Mouse (Mus musculus) heart, postnatal 0 days (tissue): ENCODE results near the gene Atf6b. TPM values are rescaled to one million over a fixed set of nuclear protein-coding genes. Genes with fewer than 3 reads are reported as not detected.

Experiments
- ATAC-seq: fragments of 200-750 bp; cut with Nextera tagmentation; 2 replicates; pipeline ENCODE4 v1.8.0; 2017; ENCODE audit warnings: low read depth, moderate number of reproducible peaks, moderate library complexity; ENCODE audit not compliant: insufficient read depth
- DNase-seq: peaks from one replicate; pipeline ENCODE4 v3.0.0-alpha.2; 2016; ENCODE audit warnings: low spot score
- H3K27ac ChIP-seq: fragments of 300-500 bp; sonication (generic); 2 replicates; pipeline ENCODE4 v1.5.1; 2014; ENCODE audit warnings: low read depth, mild to moderate bottlenecking
- H3K27me3 ChIP-seq: fragments of 300-500 bp; sonication (generic); 2 replicates; pipeline ENCODE4 v1.6.1; 2014; ENCODE audit warnings: low read length, mixed read lengths; ENCODE audit not compliant: control insufficient read depth, insufficient read depth
- H3K36me3 ChIP-seq: fragments of 300-500 bp; sonication (generic); replicated peaks from 2 replicates; pipeline ENCODE4 v1.6.1; 2014; ENCODE audit warnings: low read length, mixed read lengths; ENCODE audit not compliant: control insufficient read depth, insufficient read depth
- H3K4me1 ChIP-seq: fragments of 300-500 bp; sonication (generic); 2 replicates; pipeline ENCODE4 v1.6.1; 2014; ENCODE audit warnings: antibody characterized with exemption; ENCODE audit not compliant: control insufficient read depth, insufficient read depth
- H3K4me2 ChIP-seq: fragments of 300-500 bp; sonication (generic); 2 replicates; pipeline ENCODE4 v1.6.1; 2014; ENCODE audit warnings: low read depth, mild to moderate bottlenecking, low read length, moderate library complexity
- H3K4me3 ChIP-seq: fragments of 300-500 bp; sonication (generic); 2 replicates; pipeline ENCODE4 v1.5.1; 2014; ENCODE audit warnings: low read depth, low read length
- H3K9ac ChIP-seq: fragments of 300-500 bp; sonication (generic); replicated peaks from 2 replicates; pipeline ENCODE4 v1.6.1; 2014; ENCODE audit warnings: low read depth, low read length, mixed read lengths
- H3K9me3 ChIP-seq: fragments of 300-500 bp; sonication (generic); replicated peaks from 2 replicates; pipeline ENCODE4 v1.6.1; 2016; ENCODE audit warnings: low read length; ENCODE audit not compliant: control insufficient read depth
- CTCF ChIP-seq: IDR thresholded peaks from 2 replicates; pipeline ENCODE4 v1.5.1; 2016; ENCODE audit warnings: antibody characterized with exemption, control low read depth, low read depth
- EP300 ChIP-seq: IDR thresholded peaks from 2 replicates; pipeline ENCODE4 v1.6.1; 2016; ENCODE audit warnings: antibody characterized with exemption, low read depth
- WGBS: fragments of 180-500 bp; shearing (Covaris S2); extraction: QIAGEN DNeasy Blood & Tissue Kit; methylation state at CpG from one replicate; pipeline ENCODE4 v1.1.7; 2014; 5-methylcytosine and 5-hydroxymethylcytosine counted together
- polyA plus RNA-seq: library from polyadenylated mRNA; unstranded; fragments of >200 nt; fragmentation: Nextera tagmentation; extraction: Ambion mirVana; gene quantifications from 2 replicates; pipeline ENCODE4 v1.2.1, GENCODE M21; 2015
- total RNA-seq: library from RNA; depleted of rRNA; stranded (reverse); fragments of >200 nt; gene quantifications from 2 replicates; pipeline ENCODE4 v1.2.3, GENCODE M21; 2014; ENCODE audit warnings: low replicate concordance

Gene Atf6b
- total and polyA plus RNA-seq, 2 experiments from 2014 or later = 16.6 to 22.5 TPM

DNA sequence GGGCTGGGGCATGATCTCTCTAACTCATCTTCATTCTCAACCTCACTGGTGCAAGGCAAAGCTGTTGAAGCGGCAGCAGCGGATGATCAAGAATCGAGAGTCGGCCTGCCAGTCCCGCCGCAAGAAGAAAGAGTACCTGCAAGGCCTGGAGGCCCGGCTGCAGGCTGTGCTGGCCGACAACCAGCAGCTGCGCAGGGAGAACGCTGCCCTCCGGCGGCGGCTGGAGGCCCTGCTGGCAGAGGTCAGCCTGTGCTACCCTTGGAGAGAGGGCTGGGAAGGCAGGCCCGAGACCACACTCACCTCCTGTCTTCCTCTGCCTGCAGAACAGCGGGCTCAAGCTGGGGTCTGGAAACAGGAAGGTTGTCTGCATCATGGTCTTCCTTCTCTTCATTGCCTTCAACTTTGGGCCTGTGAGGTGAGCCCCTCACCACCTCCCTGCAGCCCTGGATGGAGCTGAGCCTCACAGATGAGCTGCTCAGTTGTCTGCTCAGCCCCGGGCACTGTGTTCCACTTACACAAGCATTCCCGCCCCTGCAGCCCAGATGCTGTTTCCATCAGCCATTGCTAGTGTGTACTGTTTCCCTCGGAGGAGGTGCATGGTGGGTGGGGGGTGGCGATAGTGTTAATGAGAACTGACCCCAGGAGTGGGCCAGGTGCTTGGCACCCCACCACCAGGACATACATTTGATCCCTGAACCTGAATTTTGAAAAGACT, 4.7 kb downstream of the Atf6b start:
- peaks cover 35% of the 10 kb centered on the region for H3K36me3 ChIP-seq
- 48% methylated on average over 19 of the region's 19 CpGs for WGBS
- peaks cover 13% of the 10 kb centered on the region for H3K4me1 ChIP-seq
- H3K27ac ChIP-seq = no peak overlapping the region
- no peak overlapping the region for H3K4me2 ChIP-seq
- H3K27me3 ChIP-seq = no peaks in the 10 kb centered on the region
- ATAC-seq (no peak), DNase-seq (no peak)
- H3K9me3 ChIP-seq = no peaks in the 10 kb centered on the region
- TF ChIP-seq EP300 = no peak
- peak; percentile 53 for TF ChIP-seq CTCF
- H3K9ac ChIP-seq = no peak overlapping the region
- H3K4me3 ChIP-seq = no peak overlapping the region

DNA sequence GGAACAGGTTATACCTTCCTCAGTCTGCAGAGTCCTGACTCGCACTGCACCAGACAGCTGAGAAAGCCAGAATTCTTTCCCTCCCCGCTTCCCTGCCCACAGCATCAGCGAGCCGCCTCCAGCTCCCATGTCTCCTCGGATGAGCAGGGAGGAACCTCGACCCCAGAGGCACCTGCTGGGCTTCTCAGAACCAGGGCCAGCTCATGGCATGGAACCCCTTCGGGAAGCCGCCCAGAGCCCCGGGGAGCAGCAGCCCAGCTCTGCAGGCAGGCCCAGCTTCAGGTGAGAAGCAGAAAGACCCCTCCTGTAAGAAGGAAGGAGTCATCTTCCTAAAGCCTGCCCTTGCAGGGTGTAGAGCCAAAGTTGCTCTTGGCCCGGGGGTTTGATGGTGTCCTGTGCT, 5.6 kb downstream of the Atf6b start:
- DNase-seq (no peak), ATAC-seq (no peak)
- Histone ChIP-seq H3K27ac (no peak overlapping the region), H3K27me3 (no peaks in the 10 kb centered on the region), H3K9ac (no peak overlapping the region), H3K9me3 (no peaks in the 10 kb centered on the region), H3K4me1 (peaks cover 14% of the 10 kb centered on the region), H3K4me3 (no peak overlapping the region), H3K36me3 (peaks cover 35% of the 10 kb centered on the region), H3K4me2 (no peak overlapping the region)
- TF ChIP-seq CTCF = no peak
- no peak for TF ChIP-seq EP300
- WGBS = 88% methylated on average over 10 of the region's 10 CpGs

DNA sequence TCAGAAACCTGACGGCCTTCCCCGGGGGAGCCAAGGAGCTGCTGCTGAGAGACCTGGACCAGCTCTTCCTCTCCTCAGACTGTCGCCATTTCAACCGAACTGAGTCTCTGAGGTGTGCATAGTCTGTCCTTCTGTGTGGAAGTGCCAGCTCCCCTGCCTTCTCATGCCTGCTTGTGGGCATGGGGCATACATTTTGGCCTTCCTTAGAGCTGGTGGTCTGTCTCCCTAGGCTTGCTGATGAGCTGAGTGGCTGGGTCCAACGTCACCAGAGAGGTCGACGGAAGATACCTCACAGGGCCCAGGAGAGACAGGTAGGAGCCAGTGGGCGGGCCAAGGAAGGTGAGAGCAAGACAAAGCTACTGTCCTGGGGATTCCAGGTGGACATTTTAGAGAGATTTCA, 6.0 kb downstream of the Atf6b start:
- H3K27ac ChIP-seq = no peak overlapping the region
- H3K4me1 ChIP-seq = peaks cover 11% of the 10 kb centered on the region
- DNase-seq = no peak
- no peaks in the 10 kb centered on the region for H3K9me3 ChIP-seq
- no peak for ATAC-seq
- TF ChIP-seq EP300 = no peak
- TF ChIP-seq CTCF = no peak
- H3K4me2 ChIP-seq = no peak overlapping the region
- H3K9ac ChIP-seq = no peak overlapping the region
- H3K36me3 ChIP-seq = peaks cover 35% of the 10 kb centered on the region
- WGBS = 91% methylated on average over 8 of the region's 8 CpGs
- H3K4me3 ChIP-seq = no peak overlapping the region
- no peaks in the 10 kb centered on the region for H3K27me3 ChIP-seq

- H3K4me3 ChIP-seq = no peak overlapping the region
- WGBS = 62% methylated on average over 9 of the region's 9 CpGs
- H3K9ac ChIP-seq = no peak overlapping the region
- H3K36me3 ChIP-seq = peaks cover 35% of the 10 kb centered on the region
- DNase-seq (peak; percentile 21), ATAC-seq (no peak)
- H3K4me1 ChIP-seq = peaks cover 10% of the 10 kb centered on the region
- no peaks in the 10 kb centered on the region for H3K27me3 ChIP-seq
- peak; percentile 73 for TF ChIP-seq CTCF
- TF ChIP-seq EP300 = no peak
- H3K9me3 ChIP-seq = no peaks in the 10 kb centered on the region
- H3K27ac ChIP-seq = no peak overlapping the region
- no peak overlapping the region for H3K4me2 ChIP-seq
Measured at GRCm38 (mm10) chr17:34653746-34654285, 6.9 kb downstream of the Atf6b start.

GRCm38 (mm10) chr17:34654392-34654791, 7.4 kb downstream of the Atf6b start:
- WGBS = 89% methylated on average over 13 of the region's 13 CpGs
- no peak overlapping the region for H3K9ac ChIP-seq
- no peak overlapping the region for H3K4me2 ChIP-seq
- H3K27ac ChIP-seq = no peak overlapping the region
- DNase-seq = peak; percentile 5
- H3K27me3 ChIP-seq = no peaks in the 10 kb centered on the region
- H3K4me1 ChIP-seq = peaks cover 14% of the 10 kb centered on the region
- no peaks in the 10 kb centered on the region for H3K9me3 ChIP-seq
- no peak overlapping the region for H3K4me3 ChIP-seq
- peaks cover 35% of the 10 kb centered on the region for H3K36me3 ChIP-seq
- no peak for TF ChIP-seq EP300
- TF ChIP-seq CTCF = no peak
- ATAC-seq = no peak

DNA sequence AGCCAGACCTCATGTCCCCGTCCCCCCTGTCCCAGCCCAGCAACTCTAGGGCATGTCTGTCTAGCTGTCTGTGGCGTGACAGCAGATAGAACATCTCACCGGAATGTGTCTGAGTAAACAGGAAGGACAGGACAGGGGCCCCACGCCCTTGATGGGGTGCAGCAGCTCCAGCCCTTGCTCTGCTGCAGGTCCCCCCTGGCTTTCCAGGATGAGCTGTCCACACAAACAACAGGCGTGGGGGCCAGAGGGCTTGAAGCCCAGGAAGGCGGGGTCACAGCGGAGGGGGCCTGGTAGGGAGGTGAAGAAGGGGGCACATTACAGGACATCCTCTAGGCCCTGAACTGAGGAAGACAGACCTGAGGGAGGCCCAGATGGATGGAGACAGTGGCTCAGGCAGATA, 8.2 kb downstream of the Atf6b start:
- DNase-seq = no peak

More for the DNA sequence above, 8.2 kb downstream of the Atf6b start:
- H3K4me1 ChIP-seq = peaks cover 19% of the 10 kb centered on the region
- peak overlapping the region; percentile 69 for H3K27ac ChIP-seq
- H3K27me3 ChIP-seq = peaks cover 2% of the 10 kb centered on the region; the same call in 1 of the 2 replicates
- TF ChIP-seq CTCF (no peak), EP300 (no peak)
- 49% methylated on average over 7 of the region's 7 CpGs for WGBS
- H3K4me2 ChIP-seq = no peak overlapping the region
- H3K9me3 ChIP-seq = no peaks in the 10 kb centered on the region
- no peak overlapping the region for H3K9ac ChIP-seq
- H3K36me3 ChIP-seq = peaks cover 29% of the 10 kb centered on the region
- ATAC-seq = no peak; the same call in 1 of the 2 replicates
- no peak overlapping the region for H3K4me3 ChIP-seq
